Mouse (Mus musculus) spleen, postnatal 36 days (tissue): ENCODE measurements around the gene Fbxw24.
"Not testable (repeated sequence)": the region's sequence is repeated elsewhere in the genome, so short reads cannot be mapped to it uniquely, and the experiment has no call there.

Experiments used
- DNase-seq, 2 experiments: peaks; one replicate each; pipeline ENCODE4 v3.0.0; 2022; ENCODE audit warnings: low spot score in 2 of 2, mixed read lengths in 1 of 2

Gene Fbxw24

GRCm38 (mm10) chr9:109625957-109626356, at the start of gene Fbxw24:
Gene Fbxw24 (minus strand): TSS chr9:109626057.
- not testable (repeated sequence) for DNase-seq

- DNase-seq, result not testable (repeated sequence)
These were observed 38.7 kb upstream of the Fbxw24 start, which contains the start of gene Fbxw25 for GRCm38 (mm10) chr9:109664552-109664951. Gene Fbxw25 (minus strand): TSS chr9:109664652.

- not testable (repeated sequence) for DNase-seq
These were observed 19.0 kb downstream of the Fbxw24 start for GRCm38 (mm10) chr9:109606837-109607236.

- DNase-seq, result not testable (repeated sequence)
These were observed 23.7 kb downstream of the Fbxw24 start for GRCm38 (mm10) chr9:109602128-109602527.

- no peak for DNase-seq
These were observed 28.6 kb downstream of the Fbxw24 start for GRCm38 (mm10) chr9:109597226-109597625.

GRCm38 (mm10) chr9:109594866-109595265, 31.0 kb downstream of the Fbxw24 start:
- DNase-seq, result no peak

GRCm38 (mm10) chr9:109568162-109568561, 57.7 kb downstream of the Fbxw24 start, which contains the start of gene Fbxw15:
Gene Fbxw15 (minus strand): TSS chr9:109568262.
- DNase-seq, result not testable (repeated sequence)

- no peak for DNase-seq
These were observed 60.3 kb downstream of the Fbxw24 start for GRCm38 (mm10) chr9:109565546-109565945.

GRCm38 (mm10) chr9:109562106-109562505, 63.8 kb downstream of the Fbxw24 start:
- not testable (repeated sequence) for DNase-seq

GRCm38 (mm10) chr9:109552483-109552882, 73.4 kb downstream of the Fbxw24 start:
- DNase-seq, result no peak
